Mouse (Mus musculus) ovary, adult 18-20 months (tissue): ENCODE measurements around the gene Rasd2.

Experiments
- DNase-seq: peaks from one replicate; pipeline ENCODE4 v3.0.0; 2022; ENCODE audit warnings: low spot score, mixed read lengths

Gene Rasd2

GRCm38 (mm10) chr8:75219877-75220738 lies 6.4 kb downstream of the Rasd2 start:
- no peak for DNase-seq

- DNase-seq, result no peak
Measured at GRCm38 (mm10) chr8:75222665-75223064, 8.9 kb downstream of the Rasd2 start.

DNA sequence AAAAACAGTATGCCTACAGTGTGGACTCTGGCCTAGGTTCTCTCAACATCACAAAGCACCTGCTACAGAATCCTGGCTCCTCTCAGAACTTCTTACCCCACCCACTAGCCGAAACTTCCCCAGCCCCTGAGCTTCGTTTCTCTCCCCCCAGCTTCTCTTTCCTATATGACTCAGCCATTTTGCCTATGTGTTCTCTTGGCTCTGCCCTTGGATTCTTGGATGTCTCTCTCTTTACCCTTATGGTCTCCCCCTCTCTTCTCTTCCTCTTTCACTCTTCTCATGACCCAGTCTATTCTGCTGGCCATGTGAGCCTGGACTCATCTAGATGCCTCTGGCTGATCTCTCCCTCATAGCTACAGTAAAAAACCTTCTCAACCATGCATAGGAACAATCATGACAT lies 13.0 kb downstream of the Rasd2 start:
- DNase-seq, result no peak

- no peak for DNase-seq
Measured at GRCm38 (mm10) chr8:75233915-75234554, 20.3 kb downstream of the Rasd2 start.

GRCm38 (mm10) chr8:75247331-75247730 lies 33.6 kb downstream of the Rasd2 start:
- DNase-seq, result no peak

DNA sequence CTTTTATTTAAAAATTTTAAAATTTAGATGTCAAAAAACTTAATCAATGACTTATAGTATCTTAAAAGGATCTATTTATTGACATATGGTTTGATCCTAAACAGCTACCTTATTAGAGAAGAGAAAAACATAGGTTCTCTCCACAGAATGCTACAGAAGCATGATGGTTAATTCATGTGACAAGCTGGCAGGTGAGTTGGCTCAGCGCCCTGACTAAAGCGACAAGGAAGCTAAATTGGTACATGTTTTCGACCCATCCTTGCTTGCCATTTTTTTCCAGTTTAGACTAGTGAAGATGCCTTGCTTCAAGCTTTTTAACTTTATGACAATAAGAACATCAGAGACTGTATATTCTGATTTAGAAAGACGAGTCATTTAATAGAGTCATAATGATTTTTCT lies 35.4 kb downstream of the Rasd2 start:
- DNase-seq, result no peak

DNA sequence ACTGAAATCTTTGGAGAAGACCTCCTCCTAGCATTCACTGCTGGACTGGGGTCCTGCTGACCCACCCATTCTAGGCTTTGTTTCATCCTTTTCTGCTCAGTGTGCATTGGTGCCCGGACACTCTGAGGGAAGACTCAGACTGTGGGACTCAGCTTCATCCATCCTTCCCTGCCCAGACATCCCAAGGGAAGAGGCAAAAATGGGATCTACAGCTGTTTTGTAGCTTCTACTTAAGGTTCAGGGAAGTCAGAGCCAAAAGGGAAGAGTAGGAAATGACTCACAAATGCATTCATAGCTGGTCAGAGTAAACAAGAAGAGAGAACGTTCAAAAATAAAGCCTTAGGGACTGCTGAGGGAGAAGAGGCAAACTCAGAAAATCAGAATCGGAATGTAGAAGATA lies 40.3 kb downstream of the Rasd2 start:
- DNase-seq, result no peak

DNA sequence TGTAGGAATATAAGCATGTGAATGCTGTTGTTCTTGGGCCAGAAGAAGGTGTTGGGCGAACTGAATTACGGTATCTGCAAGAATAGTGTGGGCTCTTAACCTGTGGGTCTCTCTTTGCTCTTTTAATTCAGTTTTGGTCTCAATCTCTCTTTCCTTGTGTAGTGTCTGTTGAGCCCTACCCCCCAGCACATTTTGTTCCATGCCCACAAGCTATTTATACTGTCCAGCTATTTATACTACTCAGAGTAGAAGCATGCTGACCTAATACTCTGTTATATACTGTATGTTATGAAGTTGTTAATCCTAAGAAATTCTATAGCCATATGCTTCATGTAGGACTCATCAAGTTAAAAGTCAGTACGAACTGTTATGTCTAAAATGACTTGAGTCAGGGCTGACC lies 41.9 kb downstream of the Rasd2 start:
- no peak for DNase-seq

GRCm38 (mm10) chr8:75272166-75272565 lies 58.4 kb downstream of the Rasd2 start:
- no peak for DNase-seq
